ENCODE assay signal across 8 mouse cellular contexts in the genomic region with DNA sequence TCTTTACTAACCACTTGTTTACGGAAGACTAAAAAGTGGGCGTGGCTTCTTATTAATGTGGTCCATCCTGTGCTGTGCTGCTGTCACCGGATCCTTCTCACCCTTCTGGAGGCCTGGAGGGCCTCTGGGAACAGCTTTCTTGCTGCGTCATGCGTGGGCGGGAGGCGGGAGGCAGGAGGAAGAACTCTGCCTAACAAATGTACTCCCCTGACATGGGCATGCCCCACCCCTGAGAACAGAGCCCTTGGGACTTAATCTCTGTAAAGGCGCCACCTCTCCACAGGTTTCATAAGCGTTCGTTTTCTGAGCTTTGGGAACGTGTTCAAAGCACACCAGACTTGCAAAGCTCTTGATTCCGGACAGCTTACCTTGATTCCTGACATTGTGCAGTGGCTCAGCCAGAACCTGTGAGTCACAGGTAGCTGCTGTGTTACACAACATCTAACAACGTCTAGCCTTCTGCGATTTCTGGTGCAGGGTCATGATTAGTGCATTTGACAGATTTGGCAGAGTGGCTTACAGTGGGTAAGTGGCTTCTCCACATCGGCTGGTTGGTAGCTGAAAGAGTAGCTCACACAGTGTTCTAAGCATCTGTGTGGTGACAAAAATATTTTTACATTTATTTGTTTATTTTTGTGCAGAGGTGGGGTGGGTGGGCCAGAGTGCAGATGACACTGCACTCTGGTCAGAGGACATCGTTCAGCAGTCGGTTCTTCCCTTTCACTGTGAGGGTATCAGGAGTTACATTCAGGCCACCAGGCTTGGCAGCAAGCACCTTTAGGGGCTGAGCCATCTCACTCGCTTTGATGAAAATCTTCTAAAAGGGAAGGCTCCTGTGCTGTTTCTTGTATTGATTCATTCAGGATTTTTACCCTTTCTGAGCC. TPM values are rescaled to one million over a fixed set of nuclear protein-coding genes. Genes with fewer than 3 reads are reported as not detected.
DNase-seq lines count a peak whose midpoint lies in the region; ATAC-seq and TF ChIP-seq lines count a peak whose summit lies in the region.

No protein-coding gene starts in this region.

- TF ChIP-seq CTCF in stomach, postnatal 0 days (IDR thresholded peaks at IDR 0.05; ENCODE audit: low read depth): no peak
- TF ChIP-seq CTCF in left cerebral cortex, adult 2 months (IDR thresholded peaks at IDR 0.05): no peak

- ATAC-seq in stomach, postnatal 0 days (ENCODE audit: low FRiP score, low TSS enrichment): peak; percentile 94

- H3K27ac ChIP-seq in stomach, postnatal 0 days (replicated peaks): no peak overlapping the region
- H3K27ac ChIP-seq in left cerebral cortex, adult 2 months: no peak overlapping the region
- no peak overlapping the region for H3K27ac ChIP-seq in hindbrain, embryonic 10.5 days

- no peak overlapping the region for H3K4me3 ChIP-seq in stomach, postnatal 0 days (ENCODE audit: low read depth, low read length)
- H3K4me3 ChIP-seq in left cerebral cortex, adult 2 months: no peak overlapping the region
- no peak overlapping the region for H3K4me3 ChIP-seq in hindbrain, embryonic 10.5 days

- H3K4me1 ChIP-seq in stomach, postnatal 0 days (replicated peaks; ENCODE audit: control insufficient read depth, insufficient read depth): no peaks in the 10 kb centered on the region
- no peaks in the 10 kb centered on the region; the same call in 1 of the 2 replicates for H3K4me1 ChIP-seq in hindbrain, embryonic 10.5 days (replicated peaks)

- peak; percentile 32 for DNase-seq in ovary, adult 18-20 months (ENCODE audit: low spot score)
- DNase-seq in ovary, postnatal 10 days (ENCODE audit: low spot score): no peak
- DNase-seq in embryo, embryonic 11 days: peak; percentile 15
- peak; percentile 13 for DNase-seq in kidney, postnatal 36 days
- peak; percentile 67 for DNase-seq in stomach, postnatal 0 days (ENCODE audit: low spot score)
- no peak for DNase-seq in layer of hippocampus, postnatal 36 days
- no peak for DNase-seq in left cerebral cortex, adult 2 months (ENCODE audit: extremely low spot score in 1 of 2, low spot score in 2 of 2)
- DNase-seq in hindbrain, embryonic 10.5 days (ENCODE audit: low spot score): no peak

- H3K9ac ChIP-seq in stomach, postnatal 0 days (ENCODE audit: low read length): no peak overlapping the region

- no peaks in the 10 kb centered on the region for H3K36me3 ChIP-seq in stomach, postnatal 0 days (ENCODE audit: control insufficient read depth, insufficient read depth, low read length)
- no peaks in the 10 kb centered on the region for H3K36me3 ChIP-seq in hindbrain, embryonic 10.5 days

- H3K27me3 ChIP-seq in stomach, postnatal 0 days (ENCODE audit: control insufficient read depth, insufficient read depth, low read length): no peaks in the 10 kb centered on the region
- no peaks in the 10 kb centered on the region for H3K27me3 ChIP-seq in hindbrain, embryonic 10.5 days (ENCODE audit: insufficient read depth, poor library complexity, severe bottlenecking)

- WGBS in stomach, postnatal 0 days: 25% methylated on average over 18 of the region's 18 CpGs
- WGBS in hindbrain, embryonic 10.5 days: 68% methylated on average over 18 of the region's 18 CpGs

- H3K9me3 ChIP-seq in stomach, postnatal 0 days (ENCODE audit: control insufficient read depth, low read length): no peaks in the 10 kb centered on the region
- no peaks in the 10 kb centered on the region for H3K9me3 ChIP-seq in hindbrain, embryonic 10.5 days

- no peak overlapping the region for H3K4me2 ChIP-seq in stomach, postnatal 0 days (replicated peaks; ENCODE audit: low read depth)

- TF ChIP-seq EP300 in stomach, postnatal 0 days (optimal IDR thresholded peaks at IDR 0.05): no peak

- intact Hi-C loops in left cerebral cortex, adult 2 months (cut with DNase I): no loop called here

RNA-seq across cellular contexts. Expression of gene Fetub, which starts 2.1 kb away (rescaled TPM):
- 72.3 and 73.2 TPM in 2 replicates for polyA plus RNA-seq in stomach, postnatal 0 days (2015; fragmentation: Nextera tagmentation; extraction: Ambion mirVana)
- total RNA-seq in layer of hippocampus, postnatal 36 days (2021): not detected
- not detected for total RNA-seq in left cerebral cortex, adult 2 months (2021)
- not detected in 2 replicates for polyA plus RNA-seq in hindbrain, embryonic 10.5 days (2016; fragmentation: Nextera tagmentation; extraction: Ambion mirVana)

RNA-seq across cellular contexts. Expression of gene Ahsg, which starts 29.1 kb away (rescaled TPM):
- polyA plus RNA-seq in stomach, postnatal 0 days (2015; fragmentation: Nextera tagmentation; extraction: Ambion mirVana): 29.1 and 50.8 TPM in 2 replicates
- not detected for total RNA-seq in layer of hippocampus, postnatal 36 days (2021)
- not detected for total RNA-seq in left cerebral cortex, adult 2 months (2021)
- 0.31 TPM in 1 of 2 replicates, not detected in the other for polyA plus RNA-seq in hindbrain, embryonic 10.5 days (2016; fragmentation: Nextera tagmentation; extraction: Ambion mirVana)

RNA-seq across cellular contexts. Expression of gene Hrg, which starts 30.7 kb away (rescaled TPM):
- polyA plus RNA-seq in stomach, postnatal 0 days (2015; fragmentation: Nextera tagmentation; extraction: Ambion mirVana): 0.28 and 0.56 TPM in 2 replicates
- total RNA-seq in layer of hippocampus, postnatal 36 days (2021): not detected
- not detected for total RNA-seq in left cerebral cortex, adult 2 months (2021)
- polyA plus RNA-seq in hindbrain, embryonic 10.5 days (2016; fragmentation: Nextera tagmentation; extraction: Ambion mirVana): 0.15 TPM in 1 of 2 replicates, not detected in the other

Comparison
In these comparisons a context has a peak if more than half of its experiments do, and no peak if none do; other contexts are left out.
1. DNase-seq: peak in ovary, adult 18-20 months (single experiment), embryo, embryonic 11 days (single experiment), kidney, postnatal 36 days (2 of 2) and stomach, postnatal 0 days (single experiment); none in ovary, postnatal 10 days (single experiment), layer of hippocampus, postnatal 36 days (0 of 2), left cerebral cortex, adult 2 months (0 of 2) and hindbrain, embryonic 10.5 days (single experiment).